Mouse (Mus musculus) bone marrow macrophage, adult 2 months (primary cell): ENCODE measurements around the gene Bcr. TPM values are rescaled to one million over a fixed set of nuclear protein-coding genes. Genes with fewer than 3 reads are reported as not detected.

ENCODE experiments used
- H3K27ac ChIP-seq: 2 replicates; pipeline ENCODE4 v1.5.1; 2012; ENCODE audit warnings: low read depth, low read length; ENCODE audit not compliant: insufficient read depth
- H3K4me1 ChIP-seq: 2 replicates; pipeline ENCODE4 v1.6.1; 2012; ENCODE audit warnings: low read length; ENCODE audit not compliant: control insufficient read depth, insufficient read depth
- H3K4me3 ChIP-seq: 2 replicates; pipeline ENCODE4 v1.5.1; 2012; ENCODE audit warnings: mild to moderate bottlenecking, low read length, moderate library complexity; ENCODE audit not compliant: insufficient read depth
- CTCF ChIP-seq: IDR thresholded peaks from 2 replicates; pipeline ENCODE4 v1.5.1; 2012; ENCODE audit warnings: low read depth, mild to moderate bottlenecking, low read length, moderate library complexity
- POLR2A ChIP-seq: IDR thresholded peaks from 2 replicates; pipeline ENCODE4 v1.6.1; 2012; ENCODE audit warnings: mild to moderate bottlenecking, low read depth, low read length, borderline replicate concordance
- polyA plus RNA-seq: library from polyadenylated mRNA; stranded (reverse); fragments of >200 nt; gene quantifications from 2 replicates; pipeline ENCODE4 v1.2.4, GENCODE M21; 2012; ENCODE audit not compliant: missing spikeins, insufficient read depth, insufficient read length

Bcr gene
- polyA plus RNA-seq, 1 experiment = 2.1 TPM

- no peak overlapping the region for H3K27ac ChIP-seq
- TF ChIP-seq CTCF = no peak
- TF ChIP-seq POLR2A = no peak
- no peak overlapping the region for H3K4me3 ChIP-seq
- H3K4me1 ChIP-seq = peaks cover 8% of the 10 kb centered on the region
Measured at GRCm38 (mm10) chr10:75231876-75232275, 171.5 kb downstream of the Bcr start.

- H3K4me3 ChIP-seq = no peak overlapping the region
- no peak overlapping the region for H3K27ac ChIP-seq
- TF ChIP-seq CTCF (no peak), POLR2A (no peak)
- H3K4me1 ChIP-seq = peaks cover 5% of the 10 kb centered on the region
Measured at GRCm38 (mm10) chr10:75232612-75233155, 172.3 kb downstream of the Bcr start.

DNA sequence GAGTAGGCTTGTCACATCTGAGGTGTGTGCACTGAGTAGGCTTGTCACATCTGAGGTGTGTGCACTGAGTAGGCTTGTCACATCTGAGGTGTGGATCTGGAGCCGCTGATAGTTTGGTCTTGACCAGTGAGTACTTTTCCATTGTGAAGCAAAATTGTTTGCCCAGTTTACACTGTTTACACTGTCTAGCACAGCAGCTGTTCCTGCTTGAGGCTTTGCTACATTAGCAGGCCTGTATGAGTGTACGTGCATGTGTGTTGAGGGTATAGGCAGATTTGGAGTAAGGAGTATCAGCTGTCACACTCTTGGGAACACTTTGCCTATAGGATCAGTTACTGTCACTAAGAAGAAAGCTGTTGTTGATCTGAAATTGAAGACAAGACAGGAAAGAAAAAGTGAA lies 173.1 kb downstream of the Bcr start:
- TF ChIP-seq POLR2A (no peak), CTCF (no peak)
- no peak overlapping the region for H3K27ac ChIP-seq
- no peak overlapping the region for H3K4me3 ChIP-seq
- H3K4me1 ChIP-seq = peaks cover 5% of the 10 kb centered on the region

Other genes with a start within 250 kb of the Bcr start
- gene Gnaz, start 93.4 kb upstream of the Bcr start, polyA plus RNA-seq = not detected in 2 replicates
- not detected in 2 replicates for gene Rsph14, start 28.0 kb upstream of the Bcr start, polyA plus RNA-seq
- 0.82 and 1.7 TPM in 2 replicates for gene Rab36, start 23.5 kb upstream of the Bcr start, polyA plus RNA-seq
- 41.4 and 42.1 TPM in 2 replicates for gene Specc1l, start 151.5 kb downstream of the Bcr start, polyA plus RNA-seq